Mouse (Mus musculus) lung, postnatal 0 days (tissue): ENCODE data around the gene Ntrk3. TPM values are rescaled to one million over a fixed set of nuclear protein-coding genes. Genes with fewer than 3 reads are reported as not detected.
A peak's percentile ranks its signal among the peaks of the same experiment; 100 is the strongest.

Experiments used
- ATAC-seq: fragments of 200-750 bp; cut with Nextera tagmentation; 2 replicates; pipeline ENCODE4 v1.8.0; 2017; ENCODE audit warnings: moderate library complexity
- DNase-seq: peaks from one replicate; pipeline ENCODE4 v3.0.0-alpha.2; 2016; ENCODE audit warnings: low spot score
- H3K27ac ChIP-seq: fragments of 300-500 bp; sonication (generic); 2 replicates; pipeline ENCODE4 v1.5.1; 2014; ENCODE audit warnings: antibody characterized with exemption, mild to moderate bottlenecking, low read length, mixed read lengths
- H3K27me3 ChIP-seq: fragments of 300-500 bp; sonication (generic); replicated peaks from 2 replicates; pipeline ENCODE4 v1.6.1; 2014; ENCODE audit warnings: low read length, mixed read lengths; ENCODE audit not compliant: insufficient read depth
- H3K36me3 ChIP-seq: fragments of 300-500 bp; sonication (generic); 2 replicates; pipeline ENCODE4 v1.6.1; 2014; ENCODE audit warnings: low read length, mixed read lengths; ENCODE audit not compliant: insufficient read depth
- H3K4me1 ChIP-seq: fragments of 300-500 bp; sonication (generic); 2 replicates; pipeline ENCODE4 v1.6.1; 2014; ENCODE audit warnings: antibody characterized with exemption, low read depth, low read length, mixed read lengths; ENCODE audit not compliant: insufficient read depth
- H3K4me2 ChIP-seq: fragments of 300-500 bp; sonication (generic); replicated peaks from 2 replicates; pipeline ENCODE4 v1.6.1; 2014; ENCODE audit warnings: low read depth, mild to moderate bottlenecking, low read length, moderate library complexity, mixed read lengths
- H3K4me3 ChIP-seq: fragments of 300-500 bp; sonication (generic); 2 replicates; pipeline ENCODE4 v1.5.1; 2014; ENCODE audit warnings: low read depth, low read length
- H3K9ac ChIP-seq: fragments of 300-500 bp; sonication (generic); replicated peaks from 2 replicates; pipeline ENCODE4 v1.6.1; 2014; ENCODE audit warnings: low read depth, mild to moderate bottlenecking
- H3K9me3 ChIP-seq: fragments of 300-500 bp; sonication (generic); 2 replicates; pipeline ENCODE4 v1.6.1; 2016; ENCODE audit warnings: low read length, mixed read lengths
- CTCF ChIP-seq: IDR thresholded peaks from 2 replicates; pipeline ENCODE4 v1.5.1; 2016; ENCODE audit warnings: antibody characterized with exemption, mild to moderate bottlenecking
- EP300 ChIP-seq: IDR thresholded peaks from 2 replicates; pipeline ENCODE4 v1.6.1; 2016; ENCODE audit warnings: antibody characterized with exemption, mild to moderate bottlenecking, control low read depth
- WGBS: fragments of 180-500 bp; shearing (Covaris S2); extraction: QIAGEN DNeasy Blood & Tissue Kit; methylation state at CpG from one replicate; pipeline ENCODE4 v1.1.7; 2014; 5-methylcytosine and 5-hydroxymethylcytosine counted together
- polyA plus RNA-seq: library from polyadenylated mRNA; unstranded; fragments of >200 nt; fragmentation: Nextera tagmentation; extraction: Ambion mirVana; gene quantifications from 2 replicates; pipeline ENCODE4 v1.2.1, GENCODE M21; 2015

The Ntrk3 gene
- polyA plus RNA-seq, 1 experiment from 2014 or later: 1.3 TPM

DNA sequence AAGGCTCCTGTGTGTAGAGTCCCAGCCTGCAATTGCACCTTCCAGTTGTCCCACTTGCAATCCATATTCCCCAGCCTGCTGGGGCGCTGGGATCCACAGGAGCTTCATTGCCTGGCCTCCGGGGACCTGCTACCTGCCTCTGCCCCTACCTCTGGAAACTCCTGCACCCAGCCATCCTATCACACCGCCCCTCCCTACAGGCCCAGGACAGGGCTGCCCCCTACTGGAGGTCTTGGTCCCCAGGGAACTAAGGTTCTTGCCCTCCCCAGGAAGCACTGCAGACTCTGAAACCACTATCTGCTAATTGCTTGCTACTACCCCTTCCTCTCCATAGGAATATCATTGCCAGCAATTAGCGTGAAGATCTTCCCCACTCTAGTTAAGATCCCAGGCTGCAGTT lies 84.1 kb downstream of the Ntrk3 start:
- no peaks in the 10 kb centered on the region for H3K9me3 ChIP-seq
- no peaks in the 10 kb centered on the region for H3K36me3 ChIP-seq
- TF ChIP-seq EP300 (no peak), CTCF (no peak)
- no peak overlapping the region for H3K27ac ChIP-seq
- ATAC-seq (no peak), DNase-seq (no peak)
- no peak overlapping the region for H3K4me3 ChIP-seq
- H3K9ac ChIP-seq: no peak overlapping the region
- H3K4me1 ChIP-seq: no peaks in the 10 kb centered on the region
- H3K4me2 ChIP-seq: no peak overlapping the region
- WGBS: 31% methylated on average over 4 of the region's 4 CpGs
- no peaks in the 10 kb centered on the region for H3K27me3 ChIP-seq

DNA sequence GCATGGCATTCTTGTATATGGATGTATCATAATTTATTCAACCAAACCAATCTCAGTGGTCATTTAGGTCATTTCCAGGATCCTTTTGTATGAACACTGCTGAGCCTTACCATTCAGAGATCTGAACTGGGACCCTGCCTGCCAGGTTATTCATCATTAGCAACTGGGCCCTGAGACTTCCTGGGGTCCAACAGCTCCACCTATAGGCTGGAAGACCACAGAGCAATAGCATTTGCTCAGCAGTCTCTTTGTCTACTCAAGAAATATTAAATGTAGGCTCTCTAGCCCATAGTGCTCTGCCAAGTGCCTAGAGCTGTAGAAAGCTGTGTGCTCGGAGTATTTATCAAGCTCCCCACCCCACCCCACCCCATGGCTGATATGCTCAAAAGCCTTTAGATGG lies 85.5 kb downstream of the Ntrk3 start:
- Histone ChIP-seq H3K27me3 (no peaks in the 10 kb centered on the region), H3K4me2 (no peak overlapping the region), H3K4me1 (no peaks in the 10 kb centered on the region), H3K9me3 (no peaks in the 10 kb centered on the region), H3K36me3 (no peaks in the 10 kb centered on the region), H3K9ac (no peak overlapping the region), H3K4me3 (no peak overlapping the region), H3K27ac (no peak overlapping the region)
- no peak for TF ChIP-seq EP300
- no peak for TF ChIP-seq CTCF
- ATAC-seq (no peak), DNase-seq (no peak)
- 67% methylated on average over 1 of the region's 1 CpGs for WGBS

GRCm38 (mm10) chr7:78651540-78651939 lies 86.3 kb downstream of the Ntrk3 start:
- ATAC-seq: no peak
- no peak for DNase-seq
- TF ChIP-seq EP300: no peak
- TF ChIP-seq CTCF: no peak
- H3K9me3 ChIP-seq: no peaks in the 10 kb centered on the region
- no peak overlapping the region for H3K4me2 ChIP-seq
- H3K27me3 ChIP-seq: no peaks in the 10 kb centered on the region
- H3K36me3 ChIP-seq: no peaks in the 10 kb centered on the region
- H3K4me3 ChIP-seq: no peak overlapping the region
- WGBS: 21% methylated on average over 1 of the region's 1 CpGs
- H3K27ac ChIP-seq: no peak overlapping the region
- H3K9ac ChIP-seq: no peak overlapping the region
- H3K4me1 ChIP-seq: no peaks in the 10 kb centered on the region

GRCm38 (mm10) chr7:78643667-78644066 lies 94.1 kb downstream of the Ntrk3 start:
- Histone ChIP-seq H3K4me2 (no peak overlapping the region), H3K4me3 (no peak overlapping the region), H3K36me3 (no peaks in the 10 kb centered on the region), H3K4me1 (no peaks in the 10 kb centered on the region), H3K9me3 (no peaks in the 10 kb centered on the region), H3K9ac (no peak overlapping the region), H3K27me3 (no peaks in the 10 kb centered on the region), H3K27ac (no peak overlapping the region)
- DNase-seq (no peak), ATAC-seq (no peak)
- 45% methylated on average over 6 of the region's 6 CpGs for WGBS
- TF ChIP-seq CTCF (peak; percentile 27), EP300 (no peak)

- 61% methylated on average over 4 of the region's 4 CpGs for WGBS
- Histone ChIP-seq H3K9ac (no peak overlapping the region), H3K4me2 (no peak overlapping the region), H3K27me3 (no peaks in the 10 kb centered on the region), H3K4me3 (no peak overlapping the region), H3K27ac (no peak overlapping the region), H3K4me1 (no peaks in the 10 kb centered on the region), H3K36me3 (no peaks in the 10 kb centered on the region), H3K9me3 (no peaks in the 10 kb centered on the region)
- no peak for ATAC-seq
- no peak for DNase-seq
- TF ChIP-seq CTCF (no peak), EP300 (no peak)
Measured at GRCm38 (mm10) chr7:78623686-78624085, 114.1 kb downstream of the Ntrk3 start.

DNA sequence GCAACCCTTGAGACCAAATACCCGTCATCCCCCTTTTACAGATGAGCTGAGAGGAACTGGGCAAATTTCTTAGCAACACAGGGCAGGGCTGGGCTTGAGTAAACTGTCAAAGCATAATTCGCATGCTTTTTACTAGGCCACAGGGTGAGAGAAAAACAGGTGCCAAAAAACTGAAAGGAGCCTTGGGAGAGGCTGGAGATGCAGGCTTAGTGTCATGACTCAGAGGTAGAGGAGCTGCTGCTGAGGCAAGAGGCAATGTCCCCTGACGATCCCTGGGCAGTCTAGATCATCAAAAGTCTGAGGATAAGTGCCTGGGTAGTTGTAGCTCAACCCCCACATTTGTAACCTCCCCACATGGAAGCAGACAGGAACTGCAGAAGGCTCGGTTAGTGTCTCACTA lies 116.7 kb downstream of the Ntrk3 start:
- no peaks in the 10 kb centered on the region for H3K4me1 ChIP-seq
- H3K9me3 ChIP-seq: no peaks in the 10 kb centered on the region
- no peak for TF ChIP-seq CTCF
- no peak for TF ChIP-seq EP300
- DNase-seq: no peak
- ATAC-seq: no peak
- H3K9ac ChIP-seq: no peak overlapping the region
- no peaks in the 10 kb centered on the region for H3K27me3 ChIP-seq
- no peak overlapping the region for H3K27ac ChIP-seq
- WGBS: 30% methylated on average over 4 of the region's 4 CpGs
- H3K4me3 ChIP-seq: no peak overlapping the region
- no peaks in the 10 kb centered on the region for H3K36me3 ChIP-seq
- no peak overlapping the region for H3K4me2 ChIP-seq
